Mouse (Mus musculus) CD8-positive naive resting alpha-beta T cell, adult 2 months (primary cell): Measurements from ENCODE around the gene Mpz.

Experiments
- DNase-seq, 2 experiments: peaks; one replicate each; pipeline ENCODE4 v3.0.0; 2022; ENCODE audit warnings: low read depth in 2 of 2, low spot score in 2 of 2

The Mpz gene

DNA sequence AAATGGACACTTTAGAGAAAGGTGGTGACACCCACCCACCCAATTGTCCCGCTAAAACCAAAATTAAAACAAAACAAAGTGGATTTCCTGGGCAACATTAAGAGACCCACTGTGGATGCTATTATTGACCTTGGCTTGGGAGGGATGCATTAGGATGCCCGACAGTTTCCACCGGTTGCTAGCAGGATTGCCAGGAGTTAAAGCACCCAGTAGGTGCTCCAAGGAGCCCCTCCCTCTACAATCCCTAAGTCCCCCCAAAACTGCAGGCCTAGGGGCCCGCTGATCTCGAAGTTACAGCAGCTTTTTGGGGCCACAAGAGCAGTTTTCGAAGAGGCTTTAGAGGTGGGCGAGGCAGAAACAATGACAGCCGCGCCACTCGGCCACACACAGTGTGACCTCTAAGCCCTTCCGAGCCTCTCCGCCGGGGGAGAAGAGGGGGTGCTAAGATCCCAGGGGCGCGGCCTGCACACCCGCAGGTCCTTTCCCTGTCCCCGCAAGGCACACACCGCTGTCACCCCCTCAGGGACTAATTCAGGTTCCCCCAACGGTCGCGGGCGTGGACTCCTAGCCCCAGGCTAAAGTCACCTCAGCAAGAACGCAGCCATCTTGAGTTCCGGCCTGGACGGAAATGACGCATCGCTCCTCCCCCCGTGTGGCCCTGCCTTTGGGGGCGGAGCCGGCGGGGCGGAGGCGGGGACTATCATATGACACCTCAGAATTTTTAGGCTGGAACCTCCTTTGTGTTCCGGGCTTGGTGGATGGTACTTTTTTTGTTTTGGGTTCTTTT, at the start of gene Mpz, which contains the start of gene Sdhc:
Gene Mpz (plus strand): TSS at position 738 of the 787 bp plus-strand sequence.
Gene Sdhc (minus strand): TSS at position 630 of the 787 bp plus-strand sequence.
- DNase-seq, result peak; percentile 94 to 98

- no peak for DNase-seq
Observed at GRCm38 (mm10) chr1:171101033-171101432, 49.5 kb upstream of the Mpz start.

GRCm38 (mm10) chr1:171101733-171102546, 48.6 kb upstream of the Mpz start:
- peak; percentile 82 for DNase-seq

- peak; percentile 84 to 87 for DNase-seq
Observed at GRCm38 (mm10) chr1:171102547-171103177, 47.8 kb upstream of the Mpz start.

- no peak for DNase-seq
Observed at GRCm38 (mm10) chr1:171103179-171103840, 47.2 kb upstream of the Mpz start.

DNA sequence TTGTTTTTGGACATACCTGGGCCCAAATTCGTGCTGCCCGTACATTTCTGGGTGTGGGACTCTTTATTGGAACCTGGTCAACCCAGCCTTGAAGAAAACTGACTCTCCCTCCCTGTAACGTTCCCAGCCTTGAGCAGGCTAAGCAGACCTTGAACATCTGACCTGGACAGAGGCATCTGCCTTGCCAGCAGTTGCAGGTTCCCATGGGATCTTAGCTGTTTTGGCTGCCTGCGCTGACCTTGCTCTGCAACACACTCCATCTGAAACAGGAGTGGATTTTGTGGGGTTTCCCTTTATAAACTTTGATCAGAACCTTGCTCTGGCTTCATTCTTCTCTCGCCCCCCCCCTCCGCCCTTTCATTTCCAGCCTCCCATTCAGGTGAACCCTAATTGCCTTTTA, 45.3 kb upstream of the Mpz start:
- no peak for DNase-seq

GRCm38 (mm10) chr1:171109620-171110019, 40.9 kb upstream of the Mpz start:
- no peak for DNase-seq

DNA sequence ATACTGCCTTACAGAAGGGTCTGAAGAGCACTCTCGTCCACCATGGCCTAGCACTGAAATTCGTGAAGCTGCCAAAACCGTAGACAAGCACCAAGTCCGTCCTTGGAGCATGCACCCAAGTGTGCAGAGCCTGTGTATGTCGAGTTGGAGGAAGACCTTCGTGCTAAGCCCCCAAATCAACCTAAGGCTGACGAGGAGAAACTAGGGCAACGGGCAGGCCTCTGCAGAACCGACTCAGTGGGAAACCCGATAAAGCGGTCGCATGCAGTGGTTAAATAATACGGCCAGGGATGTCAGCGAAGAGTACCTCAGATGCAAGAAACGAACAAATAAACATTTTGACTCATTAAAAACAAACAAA, 39.9 kb upstream of the Mpz start:
- DNase-seq, result no peak

- DNase-seq, result peak; percentile 93
Observed at GRCm38 (mm10) chr1:171111020-171111780, 39.3 kb upstream of the Mpz start.

- peak; percentile 11 to 26 for DNase-seq
Observed at GRCm38 (mm10) chr1:171111781-171112575, 38.5 kb upstream of the Mpz start.

DNA sequence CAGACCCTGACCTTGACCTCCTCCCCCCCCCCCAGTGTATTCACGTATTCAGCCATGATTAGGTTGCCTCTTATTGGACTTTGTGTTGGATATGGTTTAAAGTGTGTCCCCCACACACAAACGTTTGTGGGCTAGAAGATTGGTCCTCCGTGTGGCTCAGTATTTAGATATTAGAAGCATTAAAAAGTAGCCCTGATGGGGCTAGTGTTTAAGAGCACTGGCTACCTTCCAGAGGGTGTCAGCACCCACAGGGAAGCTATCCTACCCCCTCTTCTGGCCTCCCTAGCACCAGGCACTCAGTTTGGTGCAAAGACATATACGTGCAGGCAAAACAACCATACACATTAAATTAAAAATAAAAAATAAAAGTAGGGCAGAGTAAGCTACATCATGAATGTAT, 37.5 kb upstream of the Mpz start:
- no peak for DNase-seq

GRCm38 (mm10) chr1:171113873-171114299, 36.6 kb upstream of the Mpz start, which contains the start of gene Cfap126:
Gene Cfap126 (plus strand): TSS chr1:171113918.
- peak; percentile 10 to 14 for DNase-seq

DNA sequence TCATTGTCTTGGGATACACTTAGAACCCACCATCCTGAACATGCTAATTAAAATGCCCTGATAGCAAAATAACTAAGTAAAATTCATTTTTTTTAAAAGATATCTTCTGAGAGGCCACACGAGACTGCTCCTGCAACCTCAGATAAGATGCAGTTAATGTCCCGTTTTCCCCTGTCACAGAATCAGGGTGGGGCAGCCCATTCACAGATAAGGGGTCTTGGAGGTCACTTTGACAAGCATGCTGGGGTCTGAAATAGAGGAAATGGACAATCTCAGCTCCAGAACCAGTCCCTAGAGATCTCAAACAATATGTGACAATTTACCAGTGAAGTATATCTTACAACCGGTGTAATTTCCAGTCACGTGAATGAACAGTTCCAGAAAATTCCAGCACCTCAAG, 34.2 kb upstream of the Mpz start:
- no peak for DNase-seq

DNA sequence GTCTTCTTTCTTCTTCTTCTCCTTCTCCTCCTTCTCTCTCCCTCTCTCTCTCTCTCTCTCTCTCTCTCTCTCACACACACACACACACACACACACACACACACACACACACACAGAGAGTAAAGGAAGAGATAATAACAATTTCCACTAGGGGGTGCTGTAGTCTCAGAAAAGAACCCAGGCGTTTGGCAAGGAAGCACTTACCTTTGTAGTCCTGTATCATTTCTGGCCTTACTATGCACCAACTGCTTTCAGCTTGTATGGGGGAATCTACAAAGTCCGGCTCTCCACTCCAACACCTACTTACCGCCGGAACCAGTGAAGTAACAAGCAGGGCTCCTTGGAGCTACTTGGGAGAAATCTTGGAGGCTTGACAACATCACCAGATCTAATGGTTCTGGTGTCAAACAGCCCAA, 32.2 kb upstream of the Mpz start:
- peak; percentile 60 to 74 for DNase-seq

- no peak for DNase-seq
Observed at GRCm38 (mm10) chr1:171118996-171119395, 31.5 kb upstream of the Mpz start.

DNA sequence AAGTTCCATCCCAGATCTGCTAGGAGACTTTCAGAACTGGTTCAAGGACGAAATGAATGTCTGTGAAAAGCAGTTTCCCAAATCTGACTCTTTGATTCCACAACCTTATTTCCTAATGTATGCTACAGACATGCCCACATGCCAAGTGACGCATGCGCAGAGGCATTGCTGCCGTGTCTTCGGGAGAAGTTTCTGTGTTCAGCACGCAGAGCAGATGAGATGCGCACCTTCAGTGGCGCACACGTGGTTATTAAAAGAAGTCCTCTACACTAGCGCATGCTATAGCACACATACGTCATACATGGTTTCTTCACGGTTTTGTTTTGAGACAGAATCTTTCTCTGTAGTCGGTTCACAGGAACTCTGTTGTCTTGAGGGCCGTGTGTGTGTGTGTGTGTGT, 31.1 kb upstream of the Mpz start:
- DNase-seq, result no peak

- no peak for DNase-seq
Observed at GRCm38 (mm10) chr1:171120893-171121292, 29.6 kb upstream of the Mpz start.

DNA sequence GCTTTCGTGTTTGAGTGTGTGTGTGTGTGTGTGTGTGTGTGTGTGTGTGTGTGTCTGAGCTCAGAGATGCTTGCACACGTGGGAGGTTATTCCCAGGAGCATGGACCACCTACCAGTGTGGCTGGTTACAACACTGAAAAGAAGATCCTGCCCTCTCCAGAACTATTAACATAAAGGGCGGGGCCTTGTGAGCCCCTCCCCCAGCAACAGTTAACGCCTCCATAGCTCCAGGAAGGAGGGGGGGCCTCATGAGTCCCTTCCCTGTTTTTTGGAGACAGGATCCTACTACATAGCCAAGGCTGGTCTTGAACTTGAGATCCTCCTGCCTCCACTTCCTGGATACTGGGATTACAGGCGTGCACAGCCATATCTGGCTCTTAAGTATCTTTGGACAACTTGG, 28.7 kb upstream of the Mpz start:
- no peak for DNase-seq

DNA sequence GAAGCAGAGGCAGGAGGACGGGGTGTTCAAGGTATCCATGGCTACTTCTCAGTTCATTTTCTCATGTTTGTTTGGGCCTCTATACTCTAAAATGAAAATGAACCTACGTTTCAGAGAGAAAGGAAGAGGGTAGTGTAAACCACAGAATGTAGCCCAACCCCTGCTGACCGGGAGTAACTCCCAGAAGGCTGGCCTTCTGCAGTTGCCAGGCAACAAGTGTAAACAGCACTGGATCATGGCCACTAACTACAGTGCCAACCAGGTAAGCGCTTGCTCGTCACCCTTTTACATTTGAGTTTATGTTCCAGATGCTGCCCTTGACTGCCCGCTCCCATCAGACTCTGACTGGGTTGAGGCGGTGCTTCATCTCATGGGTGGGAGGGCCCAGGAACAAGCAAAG, 27.6 kb upstream of the Mpz start:
- no peak for DNase-seq

DNA sequence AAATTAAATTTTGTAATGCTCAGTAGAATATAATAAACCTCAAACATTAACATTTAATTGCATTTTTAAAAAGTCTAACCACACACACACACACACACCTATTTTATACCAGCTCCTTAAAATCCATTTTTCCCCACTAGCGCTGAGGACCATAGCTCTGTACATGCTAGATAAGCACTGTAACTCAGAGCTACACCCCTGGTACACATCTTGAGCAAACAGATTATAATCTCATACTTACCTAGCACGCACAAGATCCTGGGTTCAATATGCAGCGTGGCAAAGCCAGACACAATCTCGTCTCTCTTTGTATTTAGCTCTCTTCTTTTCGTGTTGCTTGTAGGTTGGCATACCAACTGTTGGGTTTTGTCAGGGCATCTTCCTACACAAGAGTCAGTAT, 26.1 kb upstream of the Mpz start:
- no peak for DNase-seq
